Mouse (Mus musculus) G1E (cell line): ENCODE measurements around the gene Xpot. TPM values are rescaled to one million over a fixed set of nuclear protein-coding genes. Genes with fewer than 3 reads are reported as not detected.

Experiments
- ATAC-seq: 2 replicates; pipeline ENCODE4 v1.8.0; 2016; ENCODE audit warnings: mild to moderate bottlenecking; ENCODE audit not compliant: insufficient number of reproducible peaks, poor library complexity, low FRiP score, severe bottlenecking; ENCODE audit errors: extremely low read depth
- DNase-seq: peaks from one replicate; pipeline ENCODE4 v3.0.0; 2012; ENCODE audit warnings: low spot score
- H3K27me3 ChIP-seq: 2 replicates; pipeline ENCODE4 v1.6.1; 2012; ENCODE audit warnings: mild to moderate bottlenecking, low read length, inconsistent platforms; ENCODE audit not compliant: insufficient read depth
- H3K36me3 ChIP-seq: replicated peaks from 2 replicates; pipeline ENCODE3; 2012; ENCODE audit warnings: mild to moderate bottlenecking, inconsistent platforms
- H3K4me1 ChIP-seq: 2 replicates; pipeline ENCODE4 v1.6.1; 2012; ENCODE audit warnings: low read depth, low read length, inconsistent platforms, mixed read lengths; ENCODE audit not compliant: insufficient read depth
- H3K4me3 ChIP-seq: 2 replicates; pipeline ENCODE4 v1.5.1; 2012; ENCODE audit warnings: low read depth, mild to moderate bottlenecking, inconsistent platforms, low read length, moderate library complexity, mixed read lengths
- H3K9me3 ChIP-seq: replicated peaks from 2 replicates; pipeline ENCODE4 v1.6.1; 2012; ENCODE audit warnings: inconsistent platforms
- CTCF ChIP-seq: IDR thresholded peaks from 2 replicates; pipeline ENCODE4 v1.5.1; 2012; ENCODE audit warnings: low read depth, low read length, inconsistent platforms, mixed read lengths
- GATA1 ChIP-seq: IDR thresholded peaks from 2 replicates; pipeline ENCODE4 v1.6.1; 2012; ENCODE audit warnings: borderline replicate concordance, low read length, inconsistent platforms, mixed read lengths
- GATA2 ChIP-seq: IDR thresholded peaks from 2 replicates; pipeline ENCODE4 v1.6.1; 2012; ENCODE audit warnings: low read depth, low read length, inconsistent platforms, borderline replicate concordance
- POLR2AphosphoS5 ChIP-seq: IDR thresholded peaks from 2 replicates; pipeline ENCODE4 v1.6.1; 2012; ENCODE audit warnings: low read depth, low read length, inconsistent platforms; ENCODE audit not compliant: insufficient replicate concordance
- TAL1 ChIP-seq: conservative IDR thresholded peaks from 2 replicates; pipeline ENCODE4 v1.6.1; 2012; ENCODE audit warnings: low read depth, low read length, inconsistent platforms, mixed read lengths
- polyA plus RNA-seq: library from polyadenylated mRNA; stranded (reverse); fragments of >175 nt; gene quantifications from 2 replicates; pipeline ENCODE4 v1.2.3, GENCODE M21; 2012
- total RNA-seq, 2 experiments: library from RNA; stranded (forward) in 1 of 2; stranded (reverse) in 1 of 2; fragments of 200-1000 nt in 1 of 2; fragments of >200 nt in 1 of 2; fragmentation: Nextera tagmentation in 1 of 2; gene quantifications; 2 replicates each; pipeline ENCODE4 v1.2.3; 2014 to 2017

The Xpot gene
- total and polyA plus RNA-seq, 3 experiments, result 87.0 to 116 (median 110) TPM

GRCm38 (mm10) chr10:121604632-121605344, 21.3 kb downstream of the Xpot start:
- Histone ChIP-seq H3K27me3 (no peaks in the 10 kb centered on the region), H3K4me1 (peaks cover 7% of the 10 kb centered on the region), H3K36me3 (peaks cover 98% of the 10 kb centered on the region), H3K4me3 (no peak overlapping the region), H3K9me3 (peaks cover 6% of the 10 kb centered on the region)
- ATAC-seq, result peak; percentile 46; the same call in 1 of the 2 replicates
- no peak for TF ChIP-seq TAL1
- TF ChIP-seq CTCF, result no peak
- no peak for DNase-seq

GRCm38 (mm10) chr10:121603556-121603955, 22.6 kb downstream of the Xpot start:
- ATAC-seq (no peak), DNase-seq (no peak)
- TF ChIP-seq TAL1 (no peak), CTCF (no peak), GATA1 (no peak), GATA2 (no peak), POLR2AphosphoS5 (no peak)
- Histone ChIP-seq H3K27me3 (no peaks in the 10 kb centered on the region), H3K4me1 (peaks cover 7% of the 10 kb centered on the region), H3K9me3 (peaks cover 6% of the 10 kb centered on the region), H3K4me3 (no peak overlapping the region), H3K36me3 (peaks cover 100% of the 10 kb centered on the region)

- peaks cover 100% of the 10 kb centered on the region for H3K36me3 ChIP-seq
- no peak for DNase-seq
- H3K9me3 ChIP-seq, result peaks cover 6% of the 10 kb centered on the region
- TF ChIP-seq GATA1 (no peak), GATA2 (no peak), CTCF (no peak), TAL1 (no peak), POLR2AphosphoS5 (no peak)
- ATAC-seq, result no peak
- no peak overlapping the region for H3K4me3 ChIP-seq
- H3K27me3 ChIP-seq, result no peaks in the 10 kb centered on the region
- H3K4me1 ChIP-seq, result peaks cover 8% of the 10 kb centered on the region
Observed at GRCm38 (mm10) chr10:121601272-121601671, 24.9 kb downstream of the Xpot start.

- Histone ChIP-seq H3K4me3 (no peak overlapping the region), H3K4me1 (peaks cover 4% of the 10 kb centered on the region), H3K36me3 (peaks cover 95% of the 10 kb centered on the region), H3K9me3 (no peaks in the 10 kb centered on the region), H3K27me3 (no peaks in the 10 kb centered on the region)
- DNase-seq (no peak), ATAC-seq (no peak)
- TF ChIP-seq TAL1, result no peak
- TF ChIP-seq GATA2, result no peak
- TF ChIP-seq POLR2AphosphoS5, result no peak
- TF ChIP-seq GATA1, result no peak
- no peak for TF ChIP-seq CTCF
Observed at GRCm38 (mm10) chr10:121596580-121596979, 29.6 kb downstream of the Xpot start.

GRCm38 (mm10) chr10:121591106-121591505, 35.0 kb downstream of the Xpot start:
- H3K36me3 ChIP-seq, result peaks cover 65% of the 10 kb centered on the region

GRCm38 (mm10) chr10:121587371-121587840, 38.7 kb downstream of the Xpot start:
- Histone ChIP-seq H3K36me3 (peaks cover 56% of the 10 kb centered on the region), H3K27me3 (no peaks in the 10 kb centered on the region), H3K4me1 (peaks cover 46% of the 10 kb centered on the region), H3K4me3 (peak overlapping the region; percentile 85), H3K9me3 (no peaks in the 10 kb centered on the region)
- ATAC-seq (no peak), DNase-seq (no peak)
- TF ChIP-seq TAL1 (no peak), GATA1 (no peak), GATA2 (no peak), CTCF (no peak), POLR2AphosphoS5 (no peak)

More at GRCm38 (mm10) chr10:121591106-121591505, 35.0 kb downstream of the Xpot start:
- Histone ChIP-seq H3K4me1 (peaks cover 20% of the 10 kb centered on the region), H3K9me3 (no peaks in the 10 kb centered on the region), H3K4me3 (no peak overlapping the region; the same call in 1 of the 2 replicates), H3K27me3 (no peaks in the 10 kb centered on the region)
- ATAC-seq (no peak), DNase-seq (no peak)
- TF ChIP-seq GATA1 (no peak), TAL1 (no peak), GATA2 (no peak), CTCF (no peak), POLR2AphosphoS5 (no peak)
